Mouse (Mus musculus) G1E (cell line): ENCODE results near the gene Pfas.
A peak's percentile ranks its signal among the peaks of the same experiment; 100 is the strongest.

Source experiments
- CTCF ChIP-seq: IDR thresholded peaks from 2 replicates; pipeline ENCODE4 v1.5.1; 2012; ENCODE audit warnings: low read depth, low read length, inconsistent platforms, mixed read lengths
- GATA1 ChIP-seq: IDR thresholded peaks from 2 replicates; pipeline ENCODE4 v1.6.1; 2012; ENCODE audit warnings: borderline replicate concordance, low read length, inconsistent platforms, mixed read lengths
- GATA2 ChIP-seq: IDR thresholded peaks from 2 replicates; pipeline ENCODE4 v1.6.1; 2012; ENCODE audit warnings: low read depth, low read length, inconsistent platforms, borderline replicate concordance
- POLR2AphosphoS5 ChIP-seq: IDR thresholded peaks from 2 replicates; pipeline ENCODE4 v1.6.1; 2012; ENCODE audit warnings: low read depth, low read length, inconsistent platforms; ENCODE audit not compliant: insufficient replicate concordance
- TAL1 ChIP-seq: conservative IDR thresholded peaks from 2 replicates; pipeline ENCODE4 v1.6.1; 2012; ENCODE audit warnings: low read depth, low read length, inconsistent platforms, mixed read lengths

GRCm38 (mm10) chr11:68982639-68983369, 25.5 kb downstream of the Pfas start:
- TF ChIP-seq CTCF (peak; percentile 56), TAL1 (no peak), GATA1 (no peak), GATA2 (no peak), POLR2AphosphoS5 (no peak)
